Mouse (Mus musculus) thymus, postnatal 36 days (tissue): ENCODE measurements around the gene Gm10639.
"Not testable (repeated sequence)": the region's sequence is repeated elsewhere in the genome, so short reads cannot be mapped to it uniquely, and the experiment has no call there.

Experiments
- DNase-seq, 2 experiments: peaks; one replicate each; pipeline ENCODE4 v3.0.0; 2022; ENCODE audit warnings: mixed read lengths in 2 of 2

The Gm10639 gene

GRCm38 (mm10) chr9:78289723-78290122, at the start of gene Gm10639:
Gene Gm10639, plus strand, starts transcription at chr9:78289923.
- DNase-seq, result not testable (repeated sequence)

GRCm38 (mm10) chr9:78255683-78256470, 33.8 kb upstream of the Gm10639 start:
- not testable (repeated sequence) for DNase-seq

GRCm38 (mm10) chr9:78256914-78257313, 32.8 kb upstream of the Gm10639 start, which contains the start of gene Gm3776:
Gene Gm3776, plus strand, starts transcription at chr9:78257129.
- not testable (repeated sequence) for DNase-seq

- peak; percentile 39 to 48 for DNase-seq
Measured at GRCm38 (mm10) chr9:78259688-78260087, 30.0 kb upstream of the Gm10639 start.

GRCm38 (mm10) chr9:78270945-78271344, 18.8 kb upstream of the Gm10639 start:
- not testable (repeated sequence) for DNase-seq

DNA sequence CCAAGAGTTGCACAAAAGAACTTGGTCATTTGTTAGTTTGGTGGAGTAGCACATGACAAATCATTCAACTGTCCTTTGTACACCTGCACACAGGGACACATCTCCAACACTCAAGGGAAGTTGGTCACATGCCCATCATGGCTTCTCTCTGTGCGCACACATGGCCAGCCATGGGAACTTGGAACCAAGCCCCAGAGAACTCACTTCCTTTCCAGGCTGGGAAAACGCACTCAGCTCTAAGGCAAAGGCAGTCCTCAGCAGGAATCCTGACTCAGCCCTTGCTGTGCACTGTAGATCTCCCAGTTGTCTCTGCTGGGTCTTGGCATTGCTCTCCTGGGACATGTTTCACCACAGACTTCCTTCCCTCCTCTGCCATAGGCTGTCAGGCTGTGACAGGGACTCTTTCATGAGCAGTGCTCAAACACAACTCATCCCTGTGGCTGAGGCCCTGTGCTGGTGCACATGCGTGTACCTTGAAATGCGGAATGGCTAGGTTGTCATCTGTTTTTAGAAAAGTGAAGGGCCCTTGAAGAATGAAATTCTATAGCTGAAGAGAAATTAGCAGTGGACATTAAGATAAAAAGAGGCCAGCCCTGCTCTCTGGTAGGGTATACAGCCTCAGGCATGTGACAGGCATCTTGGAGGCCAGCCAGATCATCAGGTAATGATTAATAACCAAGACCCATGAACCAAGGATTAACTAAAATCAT, 7.6 kb upstream of the Gm10639 start:
- not testable (repeated sequence) for DNase-seq

DNA sequence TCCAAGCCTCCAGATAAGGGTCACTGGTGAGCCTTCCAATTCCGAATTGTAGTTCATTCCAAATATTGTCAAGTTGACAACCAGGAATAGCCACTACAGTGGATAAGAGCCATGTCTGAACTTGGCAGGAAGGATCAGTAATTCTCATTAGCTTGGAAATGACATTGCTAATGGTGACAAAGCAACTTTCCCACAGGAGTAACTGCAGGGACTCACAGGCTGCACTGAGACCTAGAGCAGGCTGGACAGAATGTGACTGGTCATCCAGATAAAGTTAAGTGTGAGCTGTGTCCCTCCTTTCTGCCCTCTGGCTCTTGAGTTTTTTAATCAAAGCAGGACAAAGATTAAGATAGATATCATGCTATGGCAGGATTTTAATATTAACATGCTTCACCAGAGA, 660 bp upstream of the Gm10639 start:
- not testable (repeated sequence) for DNase-seq

- not testable (repeated sequence) for DNase-seq
Measured at GRCm38 (mm10) chr9:78292462-78292861, 2.7 kb downstream of the Gm10639 start.

DNA sequence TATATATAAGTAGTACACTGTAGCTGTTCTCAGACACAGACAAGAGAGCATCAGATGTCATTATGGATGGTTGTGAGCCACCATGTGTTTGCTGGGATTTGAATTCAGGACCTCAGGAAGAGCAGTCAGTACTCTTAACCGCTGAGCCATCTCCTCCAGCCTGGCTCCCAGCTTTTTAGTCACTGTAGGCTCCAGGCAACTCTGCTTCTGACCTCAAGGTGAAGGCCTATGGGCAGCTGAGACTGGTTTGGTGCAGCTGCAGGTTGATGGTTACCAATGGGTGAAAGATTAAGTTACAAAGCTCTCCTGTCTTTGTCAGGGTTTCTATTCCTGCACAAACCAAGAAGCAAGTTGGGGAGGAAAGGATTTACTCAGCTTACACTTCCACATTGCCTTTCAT, 4.0 kb downstream of the Gm10639 start:
- not testable (repeated sequence) for DNase-seq

DNA sequence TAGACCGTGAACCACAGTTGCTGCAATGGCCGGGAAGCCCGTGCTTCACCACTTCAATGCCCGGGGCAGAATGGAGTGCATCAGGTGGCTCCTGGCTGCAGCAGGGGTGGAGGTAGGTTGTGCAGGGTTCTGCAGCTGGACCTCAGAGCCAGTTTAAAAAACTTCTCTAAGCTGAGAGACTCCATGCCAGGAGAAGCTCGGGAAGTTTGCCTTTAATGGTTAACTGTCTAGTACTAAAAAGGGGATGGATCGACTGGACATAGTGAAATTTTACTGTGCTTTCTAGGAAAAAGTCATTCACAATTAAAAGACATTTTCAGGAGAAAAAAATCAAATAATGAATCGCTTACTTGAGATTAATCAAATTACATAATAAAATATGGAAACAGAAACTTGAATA, 5.1 kb downstream of the Gm10639 start:
- DNase-seq, result not testable (repeated sequence)

DNA sequence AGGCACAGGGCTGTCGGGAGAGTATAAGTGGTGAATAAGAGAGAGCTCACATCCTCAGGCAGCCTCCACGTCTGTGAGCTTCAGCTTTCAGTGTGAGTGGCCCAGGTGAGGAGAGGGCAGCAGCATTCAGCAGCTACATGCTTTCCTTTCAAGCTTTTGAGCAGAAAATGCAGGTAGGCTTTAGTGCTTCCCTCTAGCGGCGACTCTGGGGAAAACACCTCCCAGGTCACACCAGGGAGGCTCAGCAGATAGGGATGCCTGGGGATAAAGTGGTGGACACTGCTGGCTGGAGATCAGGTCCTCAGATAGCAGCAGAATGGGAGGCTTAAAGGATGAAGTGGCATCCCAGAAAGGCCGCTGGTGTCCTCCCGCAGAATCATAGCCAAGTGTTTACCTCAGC, 6.4 kb downstream of the Gm10639 start:
- DNase-seq, result peak; percentile 20 to 25

GRCm38 (mm10) chr9:78298232-78298631, 8.5 kb downstream of the Gm10639 start:
- DNase-seq, result no peak

GRCm38 (mm10) chr9:78299143-78299542, 9.4 kb downstream of the Gm10639 start:
- DNase-seq, result not testable (repeated sequence)

- DNase-seq, result not testable (repeated sequence)
Measured at GRCm38 (mm10) chr9:78308122-78308521, 18.4 kb downstream of the Gm10639 start.

DNA sequence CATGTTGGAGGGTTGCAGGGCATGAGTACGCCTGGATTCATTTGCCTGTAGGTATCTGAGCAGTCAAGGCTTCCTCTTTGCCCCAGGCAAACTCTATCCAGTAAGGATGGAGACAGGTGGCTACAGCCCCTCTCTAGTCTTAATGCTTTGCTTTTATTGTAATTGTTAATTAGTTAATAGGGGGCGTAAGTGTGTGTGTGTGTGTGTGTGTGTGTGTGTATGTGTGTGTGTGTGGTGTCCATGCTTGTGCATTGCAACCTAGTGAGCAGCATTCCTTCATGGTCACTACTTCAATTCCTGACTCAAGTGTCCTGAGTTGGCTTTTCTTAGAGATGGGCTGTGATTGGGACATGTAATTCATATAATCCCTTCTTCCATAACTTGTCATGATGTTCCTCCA, 25.0 kb downstream of the Gm10639 start, which contains the start of gene Omt2a:
Gene Omt2a (minus strand): TSS at position 101 of the 400 bp plus-strand sequence.
- no peak for DNase-seq

- no peak for DNase-seq
Measured at GRCm38 (mm10) chr9:78319499-78319898, 29.8 kb downstream of the Gm10639 start.

DNA sequence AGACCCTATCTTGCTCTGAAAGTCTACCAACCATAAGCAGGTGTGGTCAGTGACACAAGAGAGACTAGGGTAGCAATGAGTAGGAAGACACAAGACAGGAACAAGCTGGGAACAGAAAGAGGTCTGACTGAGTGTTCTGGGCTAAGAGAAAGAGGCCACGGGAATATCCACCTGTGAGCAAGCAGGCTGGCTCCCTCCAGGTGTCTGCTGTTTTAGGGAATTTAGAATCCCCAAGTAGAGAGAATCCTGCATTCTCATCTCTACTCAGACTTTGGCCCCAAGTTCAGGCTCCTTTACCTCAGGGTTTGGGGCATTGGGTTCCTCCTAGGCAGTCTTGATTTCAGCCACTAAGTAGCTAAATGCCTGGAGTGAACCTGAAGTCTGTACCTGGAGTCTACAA, 37.6 kb downstream of the Gm10639 start, which contains the start of gene Omt2b:
Gene Omt2b (plus strand): TSS at position 301 of the 400 bp plus-strand sequence.
- not testable (repeated sequence) for DNase-seq

- DNase-seq, result not testable (repeated sequence)
Measured at GRCm38 (mm10) chr9:78337050-78337449, 47.3 kb downstream of the Gm10639 start.

DNA sequence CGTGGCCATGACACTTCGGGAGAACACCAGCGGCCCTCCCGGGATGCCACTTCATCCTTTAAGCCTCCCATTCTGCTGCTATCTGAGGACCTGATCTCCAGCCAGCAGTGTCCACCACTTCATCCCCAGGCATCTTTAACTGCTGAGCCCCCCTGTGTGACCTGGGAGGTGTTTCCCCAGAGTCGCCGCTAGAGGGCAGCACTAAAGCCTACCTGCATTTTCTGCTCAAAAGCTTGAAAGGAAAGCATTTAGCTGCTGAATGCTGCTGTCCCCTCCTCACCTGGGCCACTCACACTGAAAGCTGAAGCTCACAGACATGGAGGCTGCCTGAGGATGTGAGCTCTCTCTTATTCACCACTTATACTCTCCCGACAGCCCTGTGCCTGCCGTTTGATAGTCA, 50.6 kb downstream of the Gm10639 start:
- DNase-seq, result peak; percentile 29 to 34

- not testable (repeated sequence) for DNase-seq
Measured at GRCm38 (mm10) chr9:78342494-78342893, 52.8 kb downstream of the Gm10639 start.

DNA sequence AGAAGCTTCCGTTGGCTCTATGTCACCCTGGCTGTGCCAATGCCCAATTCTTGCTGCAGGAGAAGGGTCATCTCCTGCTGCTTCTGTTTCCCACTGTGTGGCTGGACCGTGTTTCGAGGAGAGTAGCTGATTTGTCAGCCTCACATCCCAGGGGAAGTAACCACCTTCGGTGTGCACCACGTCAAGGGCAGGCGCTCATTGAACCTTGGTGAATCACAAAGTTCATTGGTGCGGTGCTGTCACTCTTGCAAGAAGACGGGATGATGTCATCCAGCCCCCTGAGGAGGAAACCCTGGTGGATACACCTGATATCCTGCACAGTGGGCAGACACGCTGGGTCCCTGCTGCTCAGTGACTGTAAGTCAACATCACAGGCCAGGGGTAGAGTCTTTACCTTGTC, 53.3 kb downstream of the Gm10639 start:
- DNase-seq, result not testable (repeated sequence)

GRCm38 (mm10) chr9:78345235-78345634, 55.5 kb downstream of the Gm10639 start:
- not testable (repeated sequence) for DNase-seq

DNA sequence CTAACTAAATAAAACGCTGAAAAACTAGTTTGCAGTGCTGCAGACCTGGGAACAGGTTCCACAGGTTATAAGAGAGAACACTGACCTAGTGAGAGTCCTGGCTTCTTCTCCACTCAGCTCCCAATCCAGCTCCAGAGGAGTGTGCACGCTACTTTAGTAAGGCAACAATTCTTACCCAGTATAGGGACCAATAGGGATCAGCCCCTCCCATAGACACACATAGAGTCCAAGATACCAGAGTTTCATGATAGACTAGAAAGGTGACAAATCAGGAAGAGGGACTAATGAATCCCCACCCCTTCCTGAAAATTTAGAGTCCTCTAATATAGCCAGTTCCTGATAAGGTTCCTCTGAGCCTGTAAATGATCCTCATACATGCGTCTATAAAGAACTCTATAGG, 57.3 kb downstream of the Gm10639 start:
- no peak for DNase-seq
